Mouse (Mus musculus): ENCODE results near the gene Gcnt2.

DNA sequence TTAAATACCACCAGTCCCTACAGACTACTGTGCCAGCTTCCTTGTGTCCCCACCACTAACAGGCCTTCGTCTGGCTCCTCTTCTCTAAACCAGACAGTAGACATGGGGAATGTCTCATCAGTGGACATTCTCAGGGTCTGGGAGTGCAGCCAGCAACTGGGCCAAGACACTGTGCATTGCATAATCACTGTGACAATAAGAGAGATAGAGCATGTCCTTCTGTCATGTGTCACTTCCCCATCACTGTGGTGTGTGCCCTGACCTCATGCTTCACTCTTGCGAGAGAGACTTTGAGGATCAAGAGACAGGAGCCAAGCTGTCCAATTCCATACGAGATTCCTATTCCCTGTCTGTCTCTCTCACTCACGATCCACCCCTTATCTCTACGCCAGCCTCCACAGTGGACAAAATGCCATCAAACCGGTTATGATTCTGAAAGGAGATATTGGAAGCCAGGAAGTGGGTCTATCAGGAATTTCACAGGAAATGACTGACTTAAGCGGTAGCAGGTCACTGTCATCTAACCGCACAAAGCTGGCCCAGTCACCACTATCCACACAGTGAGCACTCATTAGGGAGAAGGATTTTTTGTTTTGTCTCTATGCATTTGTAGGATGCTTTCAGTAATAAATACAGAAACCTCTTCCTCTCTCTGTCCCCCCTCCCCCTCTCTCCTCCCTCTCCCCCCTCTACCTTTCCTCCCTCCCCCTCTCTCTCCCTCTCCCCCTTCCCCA lies 61.9 kb downstream of the Gcnt2 start:
- TF ChIP-seq CTCF (IDR thresholded peaks at IDR 0.05; ENCODE audit: low read depth, low read length) (no peak), EP300 (IDR thresholded peaks at IDR 0.05; ENCODE audit: insufficient read depth, low read depth, low read length) (no peak), POLR2A (IDR thresholded peaks at IDR 0.05; ENCODE audit: insufficient read depth, low read length) (no peak)

All from ES-Bruce4 (cell line).